Mouse (Mus musculus): Measurements from ENCODE around the gene Cyp1a2. TPM values are rescaled to one million over a fixed set of nuclear protein-coding genes. Genes with fewer than 3 reads are reported as not detected.

Gene Cyp1a2
- total RNA-seq (2023) = not detected in 4 replicates

DNA sequence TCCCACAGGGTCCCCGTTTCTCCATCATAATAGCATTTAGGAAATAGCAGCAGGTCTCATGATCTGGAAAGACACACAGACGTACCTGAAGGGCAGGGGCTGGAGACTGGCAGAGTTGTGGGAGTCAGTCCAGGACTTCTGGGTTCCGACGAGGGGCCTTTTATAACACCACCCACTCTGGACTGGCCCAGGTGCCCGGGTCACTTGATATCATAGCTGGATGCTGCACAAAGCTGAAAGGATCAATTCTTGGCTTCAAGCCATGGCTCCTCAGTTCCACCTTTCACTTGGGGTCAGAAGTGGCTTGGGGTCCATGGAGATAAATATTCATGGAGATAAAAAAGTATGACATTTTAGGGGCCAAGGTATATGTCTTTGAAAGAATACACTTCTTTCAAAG lies at the start of gene Cyp1a2:
Cyp1a2 (minus strand) TSS at position 184 of the 400 bp plus-strand sequence.

DNA sequence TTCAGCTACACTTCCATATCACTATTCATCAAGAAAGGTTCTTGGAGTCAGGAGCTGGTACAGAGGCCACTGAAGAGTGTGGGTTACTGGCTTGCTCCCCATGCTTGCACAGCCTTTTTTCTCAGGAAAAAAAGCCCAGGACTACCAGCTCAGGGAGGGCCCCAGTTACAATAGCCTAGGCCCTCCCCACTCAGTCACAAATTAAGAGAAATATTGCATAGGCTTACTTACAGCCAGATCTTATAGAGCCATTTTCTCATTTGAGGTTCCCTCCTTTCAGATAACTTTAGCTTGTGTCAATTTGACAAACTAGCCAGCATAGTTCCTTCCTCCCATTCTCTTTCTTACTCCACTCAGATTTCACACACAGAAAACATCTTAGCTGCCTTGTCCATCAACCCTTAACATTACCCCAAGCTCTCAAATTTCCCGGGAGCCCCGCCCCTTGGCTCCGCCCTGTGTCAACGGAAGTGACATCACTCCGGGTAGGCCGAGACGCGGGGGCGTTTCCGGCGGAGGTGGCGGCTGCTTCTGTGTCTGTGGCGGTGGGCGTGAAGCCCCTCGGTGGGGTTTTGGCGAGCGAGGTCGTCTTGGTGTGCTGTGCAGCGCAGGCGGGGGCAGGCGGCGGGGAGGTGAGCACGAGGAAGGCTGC lies 24.7 kb upstream of the Cyp1a2 start, which contains the start of gene Edc3:
Edc3 (plus strand) TSS at position 473 of the 652 bp plus-strand sequence.

DNA sequence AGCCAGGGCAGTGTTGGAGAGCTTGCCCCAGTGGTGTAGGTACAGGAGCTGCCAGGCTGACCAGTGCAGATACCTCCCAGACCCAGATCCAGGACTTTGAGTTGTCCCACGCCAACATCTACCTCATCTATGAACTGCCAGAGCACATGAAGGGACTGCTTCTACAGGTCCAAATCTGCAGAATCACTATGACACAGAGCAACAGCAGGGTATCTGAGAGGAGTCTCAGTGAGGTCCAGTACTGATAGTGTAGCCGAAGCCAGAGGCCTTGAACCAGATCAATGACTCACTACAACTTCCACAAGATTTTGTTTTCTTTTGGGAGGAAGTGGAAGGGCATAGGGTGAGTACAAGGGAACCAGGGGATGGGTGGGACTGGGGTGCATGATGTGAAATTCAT lies 4.2 kb upstream of the Cyp1a2 start, which contains the start of gene Cyp1a1:
Cyp1a1 (plus strand) TSS at position 178 of the 400 bp plus-strand sequence.

DNA sequence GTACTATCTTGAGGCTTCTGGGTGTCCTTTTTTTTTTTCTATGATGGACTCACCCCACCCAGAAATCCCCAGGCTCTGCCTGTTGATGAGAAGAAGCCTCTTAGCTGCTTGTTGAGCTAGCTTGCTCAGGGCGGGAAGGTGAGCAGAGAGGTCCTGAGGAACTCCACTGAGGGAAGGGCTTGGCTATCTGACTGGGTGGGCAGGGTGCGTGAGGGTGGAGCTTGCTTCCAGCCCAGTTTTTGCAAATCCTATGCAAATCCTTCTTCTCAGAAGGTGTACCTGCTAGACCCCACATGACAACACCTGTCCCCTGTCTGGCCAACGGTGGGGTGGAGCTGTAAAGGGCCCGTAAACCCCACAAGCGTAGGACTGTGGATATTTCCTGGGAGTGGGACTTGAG lies 30.2 kb downstream of the Cyp1a2 start, which contains the start of gene Csk:
Csk (minus strand) TSS at position 349 of the 400 bp plus-strand sequence.

Other genes starting within 250 kb of the Cyp1a2 start
- gene Ppcdc, start 243.6 kb downstream of the Cyp1a2 start, total RNA-seq (2023) = 74.8 to 88.2 TPM (median 80.7 TPM) in 4 replicates
- 0.30 to 0.57 TPM (median 0.53 TPM) in 3 of 4 replicates, not detected in the other for gene Scamp5, start 215.6 kb downstream of the Cyp1a2 start, total RNA-seq (2023)
- 0.43 to 0.95 TPM in 2 of 4 replicates, not detected in the others for gene Rpp25, start 179.7 kb downstream of the Cyp1a2 start, total RNA-seq (2023)
- 84.0 to 104 TPM (median 98.3 TPM) in 4 replicates for gene Cox5a, start 162.4 kb downstream of the Cyp1a2 start, total RNA-seq (2023)
- 11.6 to 15.8 TPM (median 11.9 TPM) in 4 replicates for gene Fam219b, start 146.2 kb downstream of the Cyp1a2 start, total RNA-seq (2023)
- 9.3 to 11.6 TPM (median 11.3 TPM) in 4 replicates for gene Mpi, start 130.9 kb downstream of the Cyp1a2 start, total RNA-seq (2023)
- 114 to 133 TPM (median 125 TPM) in 4 replicates for gene Scamp2, start 122.8 kb downstream of the Cyp1a2 start, total RNA-seq (2023)
- 88.8 to 105 TPM (median 91.0 TPM) in 4 replicates for gene Ulk3, start 94.3 kb downstream of the Cyp1a2 start, total RNA-seq (2023)
- 0.21 to 0.27 TPM in 2 of 4 replicates, not detected in the others for gene Cplx3, start 77.4 kb downstream of the Cyp1a2 start, total RNA-seq (2023)
- 0.50 to 0.69 TPM (median 0.58 TPM) in 4 replicates for gene Lman1l, start 62.9 kb downstream of the Cyp1a2 start, total RNA-seq (2023)
- gene Csk, start 30.1 kb downstream of the Cyp1a2 start, total RNA-seq (2023) = 505 to 571 TPM (median 559 TPM) in 4 replicates
- gene Cyp1a1, start 4.2 kb upstream of the Cyp1a2 start, total RNA-seq (2023) = not detected in 4 replicates
- gene Edc3, start 24.8 kb upstream of the Cyp1a2 start, total RNA-seq (2023) = 20.1 to 22.5 TPM (median 20.7 TPM) in 4 replicates
- 200 to 224 TPM (median 217 TPM) in 4 replicates for gene Clk3, start 82.2 kb upstream of the Cyp1a2 start, total RNA-seq (2023)
- gene Arid3b, start 153.1 kb upstream of the Cyp1a2 start, total RNA-seq (2023) = 104 to 119 TPM (median 105 TPM) in 4 replicates
- 78.8 to 84.9 TPM (median 81.9 TPM) in 4 replicates for gene Ubl7, start 227.3 kb upstream of the Cyp1a2 start, total RNA-seq (2023)